Mouse (Mus musculus): ENCODE results near the gene Map2k4. TPM values are rescaled to one million over a fixed set of nuclear protein-coding genes. Genes with fewer than 3 reads are reported as not detected.
A peak's percentile ranks its signal among the peaks of the same experiment; 100 is the strongest.

Gene Map2k4
- polyA plus RNA-seq (2015; fragmentation: Nextera tagmentation; extraction: Ambion mirVana), result 65.1 and 67.9 TPM in 2 replicates

DNA sequence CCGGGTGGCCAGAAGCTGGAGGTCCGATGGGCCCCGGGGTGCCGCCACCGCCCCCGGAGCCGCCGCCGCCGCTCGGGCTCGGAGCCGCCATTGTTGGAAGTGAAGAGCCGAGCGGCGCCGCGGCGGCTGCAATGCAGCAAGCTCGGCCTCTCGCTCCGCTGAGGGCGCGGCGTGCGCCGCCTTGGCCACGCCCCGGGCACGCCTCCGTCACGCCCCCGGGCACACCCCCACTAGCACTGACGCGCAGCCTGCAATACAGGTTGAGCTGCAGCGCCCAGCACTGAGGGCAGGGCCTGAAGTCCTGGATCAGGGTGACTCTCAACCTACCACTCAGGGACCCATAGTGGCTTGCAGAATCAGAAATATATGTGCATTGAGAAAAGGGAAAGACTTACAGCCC, at the start of gene Map2k4:
Map2k4 (minus strand) TSS at position 144 of the 400 bp plus-strand sequence.
- Histone ChIP-seq H3K9ac (peak within 1 kb of the TSS; percentile 99), H3K4me1 (peaks cover 18% of the 10 kb centered on the region), H3K4me2 (peak within 1 kb of the TSS; percentile 67), H3K27ac (peak within 1 kb of the TSS; percentile 90), H3K4me3 (peak within 1 kb of the TSS; percentile 87), H3K9me3 (no peaks in the 10 kb centered on the region), H3K27me3 (no peaks in the 10 kb centered on the region), H3K36me3 (no peaks in the 10 kb centered on the region)
- peak; percentile 99 for ATAC-seq (ENCODE audit: insufficient number of reproducible peaks, insufficient read depth, low FRiP score, low TSS enrichment, low read depth)
- under 1% methylated on average over 30 of the region's 36 CpGs for WGBS

DNA sequence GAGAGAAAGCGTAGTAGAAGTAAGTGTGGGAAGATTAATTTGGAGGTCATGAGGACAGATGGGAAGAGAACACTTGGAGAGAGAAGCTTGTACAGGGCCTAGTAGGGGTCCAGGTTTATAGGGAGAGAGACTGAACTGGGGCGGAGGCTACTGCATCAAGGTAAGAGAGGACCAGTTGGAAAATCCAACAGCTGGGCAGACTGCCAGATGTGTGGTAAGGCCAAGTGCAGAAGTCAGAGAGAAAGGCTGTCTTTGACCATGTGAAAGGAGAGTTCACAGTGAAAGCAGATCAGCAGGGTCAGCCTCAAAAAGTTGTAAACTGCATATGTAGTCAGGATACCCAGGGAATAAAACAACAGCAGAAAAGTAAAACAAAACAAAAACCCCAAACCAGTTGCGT, 36.5 kb upstream of the Map2k4 start:
- WGBS, result 94% methylated on average over 3 of the region's 3 CpGs
- Histone ChIP-seq H3K9me3 (no peaks in the 10 kb centered on the region), H3K27me3 (no peaks in the 10 kb centered on the region), H3K36me3 (peaks cover 55% of the 10 kb centered on the region), H3K4me2 (no peak overlapping the region), H3K9ac (no peak overlapping the region), H3K27ac (no peak overlapping the region), H3K4me1 (no peaks in the 10 kb centered on the region), H3K4me3 (no peak overlapping the region)
- ATAC-seq (ENCODE audit: insufficient number of reproducible peaks, insufficient read depth, low FRiP score, low TSS enrichment, low read depth), result no peak

DNA sequence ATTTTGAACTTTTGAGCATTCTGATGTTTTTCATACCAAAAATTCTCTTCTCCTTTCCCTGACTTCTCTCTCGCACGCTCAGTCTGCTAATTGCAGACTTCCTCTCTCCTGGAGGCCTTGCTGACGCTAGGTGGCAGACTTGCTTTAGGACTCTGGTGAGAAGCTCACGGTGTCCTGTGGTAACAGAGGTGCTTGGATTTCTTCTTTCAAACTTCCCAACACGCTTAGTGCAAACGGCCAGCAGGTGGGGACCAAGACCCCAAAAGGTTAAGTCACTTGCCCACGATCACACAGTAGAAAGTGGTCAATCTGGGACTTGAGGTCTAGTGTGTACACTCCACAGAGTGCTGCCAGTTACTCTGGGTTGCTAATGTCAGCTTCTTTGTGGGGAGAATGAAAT, 32.8 kb upstream of the Map2k4 start:
- Histone ChIP-seq H3K9me3 (no peaks in the 10 kb centered on the region), H3K9ac (no peak overlapping the region), H3K27me3 (no peaks in the 10 kb centered on the region), H3K27ac (no peak overlapping the region), H3K4me1 (peaks cover 7% of the 10 kb centered on the region), H3K4me3 (no peak overlapping the region), H3K4me2 (no peak overlapping the region), H3K36me3 (peaks cover 50% of the 10 kb centered on the region)
- WGBS, result 6% methylated on average over 7 of the region's 7 CpGs
- no peak for ATAC-seq (ENCODE audit: insufficient number of reproducible peaks, insufficient read depth, low FRiP score, low TSS enrichment, low read depth)

DNA sequence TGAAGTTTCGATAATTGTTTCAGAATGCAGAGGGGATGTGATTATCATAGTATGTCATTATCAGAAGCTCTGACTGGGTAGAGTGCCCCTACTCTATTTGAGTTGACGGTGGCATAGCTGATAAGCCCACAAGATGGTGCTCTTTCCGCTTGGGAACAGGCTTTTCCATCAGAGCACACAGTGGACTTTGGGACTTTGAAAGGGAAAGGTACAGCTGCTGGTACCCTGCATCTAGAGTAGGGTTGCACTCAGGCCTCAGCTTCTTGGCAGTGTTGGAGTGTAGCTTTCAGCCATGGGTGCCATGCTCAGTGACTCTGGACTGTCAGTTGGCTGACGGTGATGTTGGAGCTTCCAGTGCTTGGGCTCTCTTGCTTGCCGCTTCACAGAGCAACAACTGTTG, 32.2 kb upstream of the Map2k4 start:
- no peak overlapping the region for H3K27ac ChIP-seq
- ATAC-seq (ENCODE audit: insufficient number of reproducible peaks, insufficient read depth, low FRiP score, low TSS enrichment, low read depth), result no peak
- 69% methylated on average over 5 of the region's 5 CpGs for WGBS
- peaks cover 10% of the 10 kb centered on the region for H3K4me1 ChIP-seq
- H3K4me3 ChIP-seq, result no peak overlapping the region
- no peak overlapping the region for H3K4me2 ChIP-seq
- H3K27me3 ChIP-seq, result no peaks in the 10 kb centered on the region
- H3K9ac ChIP-seq, result no peak overlapping the region
- no peaks in the 10 kb centered on the region for H3K9me3 ChIP-seq
- peaks cover 55% of the 10 kb centered on the region for H3K36me3 ChIP-seq

DNA sequence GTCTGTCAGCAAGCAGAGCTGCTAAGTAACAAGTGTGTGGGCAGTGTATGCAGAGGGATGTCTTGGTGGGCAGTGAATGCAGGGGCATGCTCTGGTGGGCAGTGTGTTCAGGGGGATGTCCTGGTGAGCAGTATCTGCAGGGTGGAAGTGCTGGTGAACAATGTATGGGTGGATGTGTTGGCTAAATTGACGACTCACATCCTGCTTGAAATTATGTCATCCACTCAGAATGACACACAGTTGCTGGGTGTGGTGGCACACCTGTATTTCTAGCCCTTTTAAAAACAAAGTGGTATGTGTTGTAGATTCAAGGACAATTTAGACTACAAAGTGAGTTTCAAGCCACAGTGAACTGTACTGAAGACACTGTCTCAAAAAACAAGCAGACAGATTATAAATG, 30.1 kb upstream of the Map2k4 start:
- H3K36me3 ChIP-seq, result peaks cover 55% of the 10 kb centered on the region
- no peaks in the 10 kb centered on the region for H3K27me3 ChIP-seq
- H3K4me1 ChIP-seq, result peaks cover 10% of the 10 kb centered on the region
- no peak overlapping the region for H3K4me3 ChIP-seq
- H3K9ac ChIP-seq, result no peak overlapping the region
- WGBS, result 83% methylated on average over 1 of the region's 1 CpGs
- no peak overlapping the region for H3K4me2 ChIP-seq
- H3K27ac ChIP-seq, result no peak overlapping the region
- no peak for ATAC-seq (ENCODE audit: insufficient number of reproducible peaks, insufficient read depth, low FRiP score, low TSS enrichment, low read depth)
- no peaks in the 10 kb centered on the region for H3K9me3 ChIP-seq

DNA sequence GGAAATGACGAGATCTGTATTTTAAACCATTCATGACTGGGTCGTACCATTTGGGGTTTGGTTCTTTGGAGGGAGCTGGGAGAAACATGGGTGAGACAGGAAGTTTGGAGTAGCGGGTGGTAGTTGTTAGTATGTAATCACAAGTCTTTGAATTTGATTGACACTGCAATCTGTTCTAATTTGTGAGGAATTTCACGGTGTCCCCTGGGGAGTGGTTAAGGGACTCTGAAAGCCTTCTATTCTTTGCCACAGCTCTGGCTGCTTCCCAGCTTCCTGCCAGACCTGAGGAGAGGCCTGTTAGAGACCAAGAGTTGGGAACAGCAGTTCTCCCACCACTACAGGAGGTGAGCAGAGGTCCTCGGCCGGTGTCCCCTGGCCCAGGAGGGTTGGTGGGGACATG, 28.1 kb upstream of the Map2k4 start:
- 15% methylated on average over 6 of the region's 6 CpGs for whole genome bisulfite sequencing

DNA sequence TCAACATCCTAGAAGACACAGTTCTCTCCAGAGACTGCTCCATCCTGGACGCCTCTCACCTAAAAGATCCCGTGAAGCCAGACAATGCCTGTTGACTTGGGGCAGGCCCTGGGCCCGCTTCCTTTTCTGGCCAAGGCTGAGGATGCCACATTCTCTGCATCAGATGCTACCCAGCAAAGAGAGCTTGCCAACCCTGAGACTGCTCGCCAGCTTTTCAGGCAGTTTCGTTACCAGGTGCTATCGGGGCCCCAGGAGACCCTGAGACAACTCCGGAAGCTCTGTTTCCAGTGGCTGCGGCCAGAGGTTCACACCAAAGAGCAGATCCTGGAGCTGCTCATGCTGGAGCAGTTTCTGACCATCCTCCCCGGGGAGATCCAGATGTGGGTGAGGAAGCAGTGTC, 26.3 kb upstream of the Map2k4 start:
- ATAC-seq (ENCODE audit: insufficient number of reproducible peaks, insufficient read depth, low FRiP score, low TSS enrichment, low read depth), result no peak
- H3K4me1 ChIP-seq, result peaks cover 23% of the 10 kb centered on the region
- peaks cover 33% of the 10 kb centered on the region for H3K36me3 ChIP-seq
- WGBS, result 86% methylated on average over 9 of the region's 9 CpGs
- no peak overlapping the region for H3K9ac ChIP-seq
- no peak overlapping the region for H3K4me2 ChIP-seq
- H3K27ac ChIP-seq, result no peak overlapping the region
- H3K27me3 ChIP-seq, result no peaks in the 10 kb centered on the region
- H3K9me3 ChIP-seq, result no peaks in the 10 kb centered on the region
- no peak overlapping the region for H3K4me3 ChIP-seq

More for the DNA sequence above, 28.1 kb upstream of the Map2k4 start:
- H3K27me3 ChIP-seq, result no peaks in the 10 kb centered on the region
- no peaks in the 10 kb centered on the region for H3K9me3 ChIP-seq
- H3K36me3 ChIP-seq, result peaks cover 37% of the 10 kb centered on the region
- no peak overlapping the region for H3K9ac ChIP-seq
- H3K27ac ChIP-seq, result no peak overlapping the region
- no peak overlapping the region for H3K4me3 ChIP-seq
- H3K4me1 ChIP-seq, result peaks cover 18% of the 10 kb centered on the region
- no peak for ATAC-seq (ENCODE audit: insufficient number of reproducible peaks, insufficient read depth, low FRiP score, low TSS enrichment, low read depth)
- no peak overlapping the region for H3K4me2 ChIP-seq

DNA sequence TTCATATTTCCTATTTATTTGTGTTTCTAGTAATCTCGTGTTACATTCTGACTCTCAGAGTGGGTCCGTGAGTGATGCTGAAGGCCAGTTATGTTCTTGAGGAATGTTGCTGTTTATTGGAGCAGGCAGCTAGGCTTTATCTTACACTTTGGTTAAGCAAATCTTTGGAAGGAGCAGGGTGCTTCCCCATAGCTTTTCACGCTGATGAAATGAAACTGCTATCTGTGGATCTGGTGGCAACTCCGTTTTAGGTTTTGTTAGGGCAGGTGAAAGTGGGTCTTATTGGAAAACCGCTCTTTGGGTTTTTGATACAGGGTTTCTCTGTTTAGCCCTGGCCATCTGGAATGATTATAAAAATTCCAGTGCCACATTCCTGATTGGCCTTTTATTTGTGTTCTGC, 24.0 kb upstream of the Map2k4 start:
- peaks cover 27% of the 10 kb centered on the region for H3K4me1 ChIP-seq
- H3K4me3 ChIP-seq, result no peak overlapping the region
- H3K9ac ChIP-seq, result no peak overlapping the region
- H3K27ac ChIP-seq, result no peak overlapping the region
- WGBS, result 21% methylated on average over 5 of the region's 5 CpGs
- no peaks in the 10 kb centered on the region for H3K27me3 ChIP-seq
- H3K9me3 ChIP-seq, result no peaks in the 10 kb centered on the region
- peaks cover 24% of the 10 kb centered on the region for H3K36me3 ChIP-seq
- ATAC-seq (ENCODE audit: insufficient number of reproducible peaks, insufficient read depth, low FRiP score, low TSS enrichment, low read depth), result no peak
- no peak overlapping the region for H3K4me2 ChIP-seq

DNA sequence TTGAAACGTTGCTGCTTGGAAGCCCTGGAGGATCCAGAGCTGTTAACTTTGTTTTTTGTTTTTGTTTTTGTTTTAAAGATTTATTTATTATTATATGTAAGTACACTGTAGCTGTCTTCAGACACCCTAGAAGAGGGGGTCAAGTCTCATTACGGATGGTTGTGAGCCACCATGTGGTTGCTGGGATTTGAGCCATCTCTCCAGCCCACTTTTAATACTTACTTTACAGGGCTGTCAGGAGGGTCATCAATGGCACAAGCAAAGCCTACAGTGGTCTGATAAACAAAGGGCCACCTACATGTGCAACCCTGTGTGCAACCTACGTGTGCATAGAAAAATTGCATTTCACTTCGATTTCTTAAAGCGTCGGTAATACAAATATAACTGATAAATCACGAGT, 19.5 kb upstream of the Map2k4 start:
- WGBS, result 49% methylated on average over 7 of the region's 7 CpGs
- no peaks in the 10 kb centered on the region for H3K9me3 ChIP-seq

DNA sequence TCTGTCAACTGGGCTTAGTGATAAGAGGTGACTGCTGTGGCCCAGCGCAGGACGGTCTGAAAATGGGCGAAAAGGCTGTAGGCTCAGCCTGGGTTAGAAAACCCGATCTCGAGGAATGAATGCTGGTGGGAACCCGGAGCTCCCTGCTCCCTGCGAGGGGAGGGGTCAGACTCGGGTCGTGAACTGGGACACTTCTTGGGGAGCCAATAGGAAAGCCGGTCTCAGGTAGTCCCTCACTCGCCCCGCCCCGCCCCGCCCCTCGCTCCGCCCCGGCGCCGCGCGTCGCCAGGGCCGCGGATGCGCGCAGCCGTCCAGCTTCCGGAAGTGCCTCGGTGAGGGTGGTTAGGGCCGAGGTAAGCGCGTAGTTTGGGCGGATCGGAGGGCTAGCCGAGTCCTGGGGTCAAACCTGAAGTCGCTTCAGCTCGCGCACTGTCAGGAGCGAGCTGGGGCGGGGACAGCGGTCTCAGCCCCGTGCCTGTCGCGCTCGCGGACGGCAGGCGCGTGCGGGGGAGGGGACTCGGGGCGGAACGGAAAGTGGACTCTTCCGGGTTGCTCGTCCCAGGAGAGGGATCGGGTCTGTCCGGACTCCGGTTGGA, 18.9 kb upstream of the Map2k4 start, which contains the start of gene Zkscan6:
Zkscan6 (plus strand) TSS at position 267 of the 596 bp plus-strand sequence.
- peak within 1 kb of the TSS; percentile 80 for H3K9ac ChIP-seq
- H3K27ac ChIP-seq, result peak within 1 kb of the TSS; percentile 62
- no peaks in the 10 kb centered on the region for H3K27me3 ChIP-seq
- peak; percentile 96 for ATAC-seq (ENCODE audit: insufficient number of reproducible peaks, insufficient read depth, low FRiP score, low TSS enrichment, low read depth)
- H3K4me2 ChIP-seq, result peak within 1 kb of the TSS; percentile 92
- under 1% methylated on average over 58 of the region's 58 CpGs for WGBS
- H3K9me3 ChIP-seq, result no peaks in the 10 kb centered on the region
- H3K4me3 ChIP-seq, result peak within 1 kb of the TSS; percentile 72
- no peaks in the 10 kb centered on the region for H3K36me3 ChIP-seq
- H3K4me1 ChIP-seq, result peaks cover 10% of the 10 kb centered on the region

More for the DNA sequence above, 19.5 kb upstream of the Map2k4 start:
- Histone ChIP-seq H3K4me1 (peaks cover 16% of the 10 kb centered on the region), H3K9ac (peak overlapping the region; percentile 80), H3K4me2 (peak overlapping the region; percentile 92), H3K27me3 (no peaks in the 10 kb centered on the region), H3K4me3 (peak overlapping the region; percentile 72), H3K27ac (no peak overlapping the region), H3K36me3 (no peaks in the 10 kb centered on the region)
- no peak for ATAC-seq (ENCODE audit: insufficient number of reproducible peaks, insufficient read depth, low FRiP score, low TSS enrichment, low read depth)

DNA sequence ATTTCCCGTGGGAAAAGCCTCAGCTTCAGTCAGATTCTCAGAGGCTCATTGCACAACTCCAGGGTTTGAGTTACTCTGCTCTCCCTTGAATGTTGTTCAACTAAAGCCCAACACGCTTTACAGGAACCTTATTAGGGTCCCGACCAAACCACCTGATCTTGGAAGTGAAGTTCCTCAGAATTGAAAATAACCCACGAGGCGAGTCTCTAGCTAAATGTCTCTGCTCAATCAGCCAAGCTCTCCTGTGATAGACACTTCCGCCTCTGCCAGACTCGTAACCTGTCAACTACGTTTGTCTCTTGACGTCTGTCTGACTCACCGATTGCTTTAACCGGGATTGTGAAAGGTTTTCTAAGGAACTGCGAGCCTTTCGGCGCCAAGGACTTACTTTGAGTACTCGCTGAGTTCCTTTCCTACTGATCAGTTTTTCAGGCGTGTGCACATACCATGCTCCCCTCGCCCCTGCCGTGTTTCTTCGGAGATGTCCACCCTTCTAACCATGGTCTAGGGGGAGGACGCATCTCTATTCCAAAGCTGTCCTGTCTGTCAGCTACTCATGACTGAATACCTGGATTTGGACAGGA, 18.3 kb upstream of the Map2k4 start:
- WGBS, result 2% methylated on average over 20 of the region's 20 CpGs
- no peaks in the 10 kb centered on the region for H3K9me3 ChIP-seq
- H3K4me2 ChIP-seq, result peak overlapping the region; percentile 92
- no peaks in the 10 kb centered on the region for H3K27me3 ChIP-seq
- no peak overlapping the region for H3K27ac ChIP-seq
- peak overlapping the region; percentile 80 for H3K9ac ChIP-seq
- H3K4me1 ChIP-seq, result peaks cover 9% of the 10 kb centered on the region
- no peak for ATAC-seq (ENCODE audit: insufficient number of reproducible peaks, insufficient read depth, low FRiP score, low TSS enrichment, low read depth)
- H3K4me3 ChIP-seq, result peak overlapping the region; percentile 72
- H3K36me3 ChIP-seq, result no peaks in the 10 kb centered on the region

DNA sequence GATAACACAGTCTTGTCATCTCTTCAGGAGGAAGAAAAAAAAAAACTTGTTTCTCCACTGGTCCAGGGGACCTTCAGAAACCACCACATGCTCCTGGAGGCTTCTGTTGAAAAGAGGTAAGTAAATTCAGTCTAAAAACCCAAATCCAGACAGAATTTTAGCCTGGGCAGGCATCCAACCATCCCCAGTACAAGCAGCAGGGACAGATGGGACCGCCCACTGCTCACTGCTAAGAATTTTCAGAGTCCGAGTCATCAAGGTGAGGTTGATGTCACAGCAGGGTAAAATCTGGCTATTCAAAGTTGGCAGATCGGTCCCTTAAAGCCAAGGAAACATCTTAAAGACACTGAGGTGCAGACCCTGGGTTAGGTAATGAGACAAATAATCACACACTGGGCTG, 13.8 kb upstream of the Map2k4 start:
- Histone ChIP-seq H3K9ac (no peak overlapping the region), H3K9me3 (no peaks in the 10 kb centered on the region), H3K27ac (no peak overlapping the region), H3K4me1 (no peaks in the 10 kb centered on the region), H3K36me3 (no peaks in the 10 kb centered on the region), H3K4me2 (no peak overlapping the region), H3K4me3 (no peak overlapping the region), H3K27me3 (no peaks in the 10 kb centered on the region)
- ATAC-seq (ENCODE audit: insufficient number of reproducible peaks, insufficient read depth, low FRiP score, low TSS enrichment, low read depth), result no peak
- 61% methylated on average over 3 of the region's 3 CpGs for WGBS
